Mouse (Mus musculus) E14TG2a.4 (cell line): ENCODE measurements around the gene Arpc4.

Experiments used
- CTCF ChIP-seq: conservative IDR thresholded peaks from 2 replicates; pipeline ENCODE4 v1.5.1; 2014; ENCODE audit warnings: low read length
- NANOG ChIP-seq: IDR thresholded peaks from 2 replicates; pipeline ENCODE4 v1.6.1; 2014; ENCODE audit warnings: borderline replicate concordance, low read length, mixed read lengths

DNA sequence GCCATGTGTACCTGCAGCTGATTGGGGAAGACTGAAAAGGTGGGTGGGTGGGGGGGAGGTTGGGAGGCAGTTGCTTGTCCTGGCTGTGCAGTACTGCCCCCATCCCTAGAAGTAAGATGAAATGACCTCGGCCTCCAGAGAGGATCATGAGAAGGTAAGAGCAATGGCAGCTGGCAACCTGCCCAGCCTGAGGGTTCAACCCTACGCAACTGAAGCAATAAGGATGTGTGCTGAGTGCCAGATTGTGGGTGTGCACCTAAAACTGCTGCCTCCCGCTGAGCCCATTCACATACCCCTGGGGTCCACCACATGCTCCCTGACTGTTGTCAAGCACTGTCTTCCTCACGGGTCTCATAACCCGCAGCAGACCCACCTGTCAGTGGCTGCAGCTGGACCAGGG is 38.5 kb downstream of the Arpc4 start:
- TF ChIP-seq CTCF (no peak), NANOG (no peak)
